Comparison of ENCODE assay signal across 8 mouse cellular contexts in genomic region chrX:95175978-95176377, GRCm38 (mm10). TPM values are rescaled to one million over a fixed set of nuclear protein-coding genes. Genes with fewer than 3 reads are reported as not detected.
DNase-seq lines count a peak whose midpoint lies in the region; TF ChIP-seq lines count a peak whose summit lies in the region.

No protein-coding gene starts in this region.

- H3K9me3 ChIP-seq in MEL (replicated peaks; ENCODE audit: insufficient read depth, low read length): no peaks in the 10 kb centered on the region

- H3K4me1 ChIP-seq in MEL (ENCODE audit: control insufficient read depth in 1 of 2, insufficient read depth in 2 of 2, low read length in 2 of 2): no peaks in the 10 kb centered on the region
- H3K4me1 ChIP-seq in brown adipose tissue, adult 24 weeks (ENCODE audit: control insufficient read depth, insufficient read depth, insufficient read length, low read length): no peaks in the 10 kb centered on the region

- peak; percentile 50 for TF ChIP-seq RAD21 in MEL (IDR thresholded peaks at IDR 0.05; ENCODE audit: low read depth, low read length)

- no peaks in the 10 kb centered on the region for H3K79me2 ChIP-seq in MEL (ENCODE audit: control insufficient read depth, insufficient read depth, low read length, poor library complexity)

- no peaks in the 10 kb centered on the region for H3K27me3 ChIP-seq in MEL (ENCODE audit: control insufficient read depth in 1 of 2, insufficient read depth in 2 of 2, low read length in 2 of 2)

- H3K9ac ChIP-seq in MEL (ENCODE audit: control insufficient read depth, low read depth, low read length, poor library complexity, severe bottlenecking): no peak overlapping the region

- no peak overlapping the region for H3K4me3 ChIP-seq in MEL (ENCODE audit: control insufficient read depth in 1 of 2, insufficient read depth in 1 of 2, low read depth in 2 of 2, low read length in 2 of 2)
- H3K4me3 ChIP-seq in brown adipose tissue, adult 24 weeks (ENCODE audit: insufficient read depth, low read depth, low read length): 0 out of 2 replicates have a peak overlapping the region, but pooled peaks have one; percentile 21

- no peak overlapping the region for H3K27ac ChIP-seq in MEL (ENCODE audit: control insufficient read depth, low read depth, low read length)
- H3K27ac ChIP-seq in brown adipose tissue, adult 24 weeks (replicated peaks; ENCODE audit: low read depth, low read length): no peak overlapping the region

- TF ChIP-seq EP300 in MEL (IDR thresholded peaks at IDR 0.05; ENCODE audit: low read depth in 1 of 2, low read length in 2 of 2): no peak

- no peaks in the 10 kb centered on the region for H3K36me3 ChIP-seq in MEL (ENCODE audit: control insufficient read depth in 1 of 2, insufficient read depth in 2 of 2, low read length in 2 of 2)

- peak; percentile 23 for DNase-seq in kidney, adult 9 months
- no peak for DNase-seq in kidney, adult 11 months
- DNase-seq in MEL (ENCODE audit: low read depth, low spot score): peak; percentile 44
- DNase-seq in frontal cortex, postnatal 36 days (ENCODE audit: low spot score in 2 of 2): peak; percentile 25 to 59
- peak; percentile 34 to 67 for DNase-seq in kidney, postnatal 36 days
- DNase-seq in ovary, postnatal 14 days (ENCODE audit: low spot score): peak; percentile 37
- no peak for DNase-seq in yolk sac, embryonic 10.5 days (ENCODE audit: low spot score)

- TF ChIP-seq POLR2A in MEL (IDR thresholded peaks at IDR 0.05; ENCODE audit: control insufficient read depth in 1 of 2, insufficient read depth in 1 of 2, low read depth in 1 of 2, low read length in 2 of 2, poor library complexity in 1 of 2): no peak

- TF ChIP-seq CTCF in MEL (IDR thresholded peaks at IDR 0.05 in 2 of 3, conservative IDR thresholded peaks at IDR 0.05 in 1 of 3; ENCODE audit: control insufficient read depth in 1 of 3, insufficient read depth in 1 of 3, low read depth in 2 of 3, low read length in 3 of 3, poor library complexity in 1 of 3, severe bottlenecking in 1 of 3): peak; percentile 22 to 62 (median 22); a peak in 4 of 6 replicates

TF ChIP-seq in MEL, 35 proteins besides CTCF, POLR2A, EP300 and RAD21:
- TF ChIP-seq MAX (IDR thresholded peaks at IDR 0.05; ENCODE audit: low read length): no peak
- TF ChIP-seq HCFC1 (IDR thresholded peaks at IDR 0.05; ENCODE audit: low read depth, low read length): no peak
- peak; percentile 55 for TF ChIP-seq SMC3 (IDR thresholded peaks at IDR 0.05; ENCODE audit: low read depth, low read length)
- peak; percentile 28 for TF ChIP-seq ZC3H11A (IDR thresholded peaks at IDR 0.05; ENCODE audit: low read depth, low read length)
TF ChIP-seq in MEL: peak in this region for 2.

RNA-seq across cellular contexts. Expression of gene Arhgef9, which starts 20.7 kb away (rescaled TPM):
- 0.08 TPM in 1 of 2 replicates, not detected in the other for total RNA-seq in MEL (2012; rRNA removed)
- polyA plus RNA-seq in MEL (2012; ENCODE audit: insufficient read depth in 1 of 2, insufficient read length in 2 of 2, low read depth in 1 of 2, low replicate concordance in 2 of 2, missing spikeins in 1 of 2): not detected
- 13.6 and 23.2 TPM in 2 replicates for polyA plus RNA-seq in brown adipose tissue, adult 24 weeks (2012; ENCODE audit: insufficient read depth, insufficient read length, missing spikeins)

Comparison
In these comparisons a context has a peak if more than half of its experiments do, and no peak if none do; other contexts are left out.
1. DNase-seq: peak in kidney, adult 9 months (single experiment), MEL (single experiment), frontal cortex, postnatal 36 days (2 of 2), kidney, postnatal 36 days (2 of 2) and ovary, postnatal 14 days (single experiment); none in kidney, adult 11 months (single experiment) and yolk sac, embryonic 10.5 days (single experiment).
2. RNA of gene Arhgef9, which starts 20.7 kb away (polyA plus RNA-seq): 13.6 to 23.2 TPM in brown adipose tissue, adult 24 weeks; not detected in MEL; every median in the first group is over 10 times any median in the second.